Mouse (Mus musculus): Measurements from ENCODE around the gene Large1.

- TF ChIP-seq MAZ (IDR thresholded peaks at IDR 0.05; ENCODE audit: low read depth, low read length): no peak
- TF ChIP-seq ZNF384 (IDR thresholded peaks at IDR 0.05; ENCODE audit: low read depth, low read length): no peak
Measured at GRCm38 (mm10) chr8:73188684-73189083, 164.7 kb downstream of the Large1 start.

All from CH12.LX (cell line).